Mouse (Mus musculus) liver, adult 2 months (tissue): Measurements from ENCODE around the gene Arhgef3.

Experiments
- CTCF ChIP-seq: fragments of 200-500 bp; IDR thresholded peaks from 2 replicates; pipeline ENCODE4 v1.5.1; 2011; ENCODE audit warnings: low read depth, low read length, control low read depth
- POLR2A ChIP-seq: fragments of 200-500 bp; IDR thresholded peaks from 2 replicates; pipeline ENCODE4 v1.6.1; 2011; ENCODE audit warnings: low read length, control low read depth; ENCODE audit not compliant: insufficient read depth; ENCODE audit errors: extremely low read depth

- TF ChIP-seq POLR2A (no peak), CTCF (no peak)
Measured at GRCm38 (mm10) chr14:27094247-27094646, 20.5 kb upstream of the Arhgef3 start.
